Mouse (Mus musculus): ENCODE results near the gene Btbd18. TPM values are rescaled to one million over a fixed set of nuclear protein-coding genes. Genes with fewer than 3 reads are reported as not detected.

Gene Btbd18
- polyA plus RNA-seq, 1 experiment: not detected

- peaks cover 1% of the 10 kb centered on the region; the same call in 1 of the 2 replicates for H3K4me1 ChIP-seq (ENCODE audit: control insufficient read depth, insufficient read depth, low read length)
- TF ChIP-seq POLR2A (IDR thresholded peaks at IDR 0.05; ENCODE audit: extremely low read depth, insufficient read depth, low read length) (no peak), CTCF (IDR thresholded peaks at IDR 0.05; ENCODE audit: extremely low read depth, insufficient read depth, low read length) (no peak)
- H3K27ac ChIP-seq (ENCODE audit: insufficient read depth, low read length): no peak overlapping the region
- no peak overlapping the region for H3K4me3 ChIP-seq (ENCODE audit: insufficient read depth, low read length)
Observed at GRCm38 (mm10) chr2:84682605-84683183, 23.8 kb downstream of the Btbd18 start.

DNA sequence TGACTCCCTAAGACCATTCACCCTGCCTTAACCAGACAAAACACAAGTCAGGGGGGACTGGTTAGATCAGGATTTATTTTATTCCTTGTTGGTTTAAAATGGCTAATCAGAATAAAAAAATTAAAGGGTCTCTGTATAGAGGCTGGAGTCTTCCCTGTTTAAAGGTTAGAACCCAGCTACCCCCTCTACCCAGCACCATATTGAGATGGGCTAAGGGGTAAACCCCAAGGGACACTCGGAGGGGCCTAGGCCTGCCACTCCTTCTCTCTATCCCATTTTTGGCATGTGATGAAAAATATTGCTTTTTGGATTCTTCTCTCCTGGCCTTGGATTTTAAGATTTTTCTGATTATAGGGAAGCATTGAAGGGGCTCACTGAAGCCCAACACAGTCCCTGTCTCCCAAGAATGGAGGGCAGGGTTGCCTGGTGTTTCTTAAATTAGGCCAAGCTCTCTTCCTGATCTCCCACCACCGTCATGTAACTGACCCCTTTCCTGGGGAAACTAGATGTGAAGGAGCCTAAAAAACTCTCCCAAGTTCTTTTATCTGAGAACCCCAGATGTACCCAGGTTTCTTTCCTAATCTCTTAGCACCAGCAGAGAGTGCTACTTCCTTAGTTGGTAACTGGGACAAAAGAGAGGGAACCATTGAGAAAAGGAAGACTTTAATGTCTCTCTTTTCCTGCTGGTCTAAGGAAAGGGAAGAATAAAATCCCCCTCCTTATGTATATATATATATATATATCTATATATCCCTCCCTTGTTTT, 29.4 kb downstream of the Btbd18 start:
- Histone ChIP-seq H3K4me3 (ENCODE audit: insufficient read depth, low read length) (no peak overlapping the region), H3K27ac (ENCODE audit: insufficient read depth, low read length) (no peak overlapping the region), H3K4me1 (ENCODE audit: control insufficient read depth, insufficient read depth, low read length) (no peaks in the 10 kb centered on the region)
- no peak for TF ChIP-seq CTCF (IDR thresholded peaks at IDR 0.05; ENCODE audit: extremely low read depth, insufficient read depth, low read length)
- TF ChIP-seq POLR2A (IDR thresholded peaks at IDR 0.05; ENCODE audit: extremely low read depth, insufficient read depth, low read length): no peak

- Histone ChIP-seq H3K27ac (ENCODE audit: insufficient read depth, low read length) (no peak overlapping the region), H3K4me3 (ENCODE audit: insufficient read depth, low read length) (no peak overlapping the region), H3K4me1 (ENCODE audit: control insufficient read depth, insufficient read depth, low read length) (no peaks in the 10 kb centered on the region)
- TF ChIP-seq POLR2A (IDR thresholded peaks at IDR 0.05; ENCODE audit: extremely low read depth, insufficient read depth, low read length) (no peak), CTCF (IDR thresholded peaks at IDR 0.05; ENCODE audit: extremely low read depth, insufficient read depth, low read length) (no peak)
Observed at GRCm38 (mm10) chr2:84690050-84690449, 31.2 kb downstream of the Btbd18 start.

- TF ChIP-seq POLR2A (IDR thresholded peaks at IDR 0.05; ENCODE audit: extremely low read depth, insufficient read depth, low read length): no peak
- TF ChIP-seq CTCF (IDR thresholded peaks at IDR 0.05; ENCODE audit: extremely low read depth, insufficient read depth, low read length): no peak
- H3K4me1 ChIP-seq (ENCODE audit: control insufficient read depth, insufficient read depth, low read length): no peaks in the 10 kb centered on the region
- H3K4me3 ChIP-seq (ENCODE audit: insufficient read depth, low read length): no peak overlapping the region
- H3K27ac ChIP-seq (ENCODE audit: insufficient read depth, low read length): no peak overlapping the region
Observed at GRCm38 (mm10) chr2:84695007-84695695, 36.3 kb downstream of the Btbd18 start.

GRCm38 (mm10) chr2:84703497-84703896, 44.6 kb downstream of the Btbd18 start:
- H3K4me1 ChIP-seq (ENCODE audit: control insufficient read depth, insufficient read depth, low read length): peaks cover 1% of the 10 kb centered on the region; the same call in 1 of the 2 replicates
- no peak overlapping the region for H3K4me3 ChIP-seq (ENCODE audit: insufficient read depth, low read length)
- TF ChIP-seq POLR2A (IDR thresholded peaks at IDR 0.05; ENCODE audit: extremely low read depth, insufficient read depth, low read length) (no peak), CTCF (IDR thresholded peaks at IDR 0.05; ENCODE audit: extremely low read depth, insufficient read depth, low read length) (no peak)
- no peak overlapping the region for H3K27ac ChIP-seq (ENCODE audit: insufficient read depth, low read length)

DNA sequence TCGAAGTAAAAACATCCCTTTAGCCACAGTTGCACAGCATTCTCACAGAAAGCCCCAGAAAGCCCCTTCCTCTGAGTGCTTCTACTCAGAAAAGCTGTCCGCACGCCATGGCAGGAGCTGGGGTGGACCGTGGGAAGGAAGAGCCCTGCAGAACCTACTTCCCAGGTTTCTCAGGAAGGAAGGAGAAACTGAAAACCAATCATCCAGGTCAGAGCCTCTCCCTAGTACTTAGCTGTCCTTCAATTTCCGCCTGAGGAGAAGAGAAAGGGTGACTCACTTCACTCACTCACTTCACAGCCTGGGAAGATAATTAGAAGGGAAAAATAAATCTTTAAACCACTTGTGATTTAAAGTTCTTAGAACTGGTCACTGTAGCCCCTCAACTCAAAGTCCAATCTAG, 45.5 kb downstream of the Btbd18 start:
- H3K4me3 ChIP-seq (ENCODE audit: insufficient read depth, low read length): no peak overlapping the region
- H3K27ac ChIP-seq (ENCODE audit: insufficient read depth, low read length): no peak overlapping the region
- H3K4me1 ChIP-seq (ENCODE audit: control insufficient read depth, insufficient read depth, low read length): peaks cover 1% of the 10 kb centered on the region; the same call in 1 of the 2 replicates
- no peak for TF ChIP-seq CTCF (IDR thresholded peaks at IDR 0.05; ENCODE audit: extremely low read depth, insufficient read depth, low read length)
- TF ChIP-seq POLR2A (IDR thresholded peaks at IDR 0.05; ENCODE audit: extremely low read depth, insufficient read depth, low read length): no peak

- TF ChIP-seq POLR2A (IDR thresholded peaks at IDR 0.05; ENCODE audit: extremely low read depth, insufficient read depth, low read length): no peak
- TF ChIP-seq CTCF (IDR thresholded peaks at IDR 0.05; ENCODE audit: extremely low read depth, insufficient read depth, low read length): no peak
- H3K4me1 ChIP-seq (ENCODE audit: control insufficient read depth, insufficient read depth, low read length): peaks cover 1% of the 10 kb centered on the region; the same call in 1 of the 2 replicates
- H3K4me3 ChIP-seq (ENCODE audit: insufficient read depth, low read length): no peak overlapping the region
- no peak overlapping the region for H3K27ac ChIP-seq (ENCODE audit: insufficient read depth, low read length)
Observed at GRCm38 (mm10) chr2:84705295-84705694, 46.4 kb downstream of the Btbd18 start.

GRCm38 (mm10) chr2:84707523-84707922, 48.6 kb downstream of the Btbd18 start:
- TF ChIP-seq CTCF (IDR thresholded peaks at IDR 0.05; ENCODE audit: extremely low read depth, insufficient read depth, low read length) (no peak), POLR2A (IDR thresholded peaks at IDR 0.05; ENCODE audit: extremely low read depth, insufficient read depth, low read length) (no peak)
- H3K27ac ChIP-seq (ENCODE audit: insufficient read depth, low read length): no peak overlapping the region
- no peak overlapping the region for H3K4me3 ChIP-seq (ENCODE audit: insufficient read depth, low read length)
- H3K4me1 ChIP-seq (ENCODE audit: control insufficient read depth, insufficient read depth, low read length): peaks cover 1% of the 10 kb centered on the region; the same call in 1 of the 2 replicates

- no peak overlapping the region for H3K27ac ChIP-seq (ENCODE audit: insufficient read depth, low read length)
- H3K4me1 ChIP-seq (ENCODE audit: control insufficient read depth, insufficient read depth, low read length): peaks cover 4% of the 10 kb centered on the region; the same call in 1 of the 2 replicates
- TF ChIP-seq POLR2A (IDR thresholded peaks at IDR 0.05; ENCODE audit: extremely low read depth, insufficient read depth, low read length) (no peak), CTCF (IDR thresholded peaks at IDR 0.05; ENCODE audit: extremely low read depth, insufficient read depth, low read length) (no peak)
- no peak overlapping the region for H3K4me3 ChIP-seq (ENCODE audit: insufficient read depth, low read length)
Observed at GRCm38 (mm10) chr2:84711898-84712297, 53.0 kb downstream of the Btbd18 start.
